ENCODE assay signal across 8 mouse cellular contexts in the genomic region with DNA sequence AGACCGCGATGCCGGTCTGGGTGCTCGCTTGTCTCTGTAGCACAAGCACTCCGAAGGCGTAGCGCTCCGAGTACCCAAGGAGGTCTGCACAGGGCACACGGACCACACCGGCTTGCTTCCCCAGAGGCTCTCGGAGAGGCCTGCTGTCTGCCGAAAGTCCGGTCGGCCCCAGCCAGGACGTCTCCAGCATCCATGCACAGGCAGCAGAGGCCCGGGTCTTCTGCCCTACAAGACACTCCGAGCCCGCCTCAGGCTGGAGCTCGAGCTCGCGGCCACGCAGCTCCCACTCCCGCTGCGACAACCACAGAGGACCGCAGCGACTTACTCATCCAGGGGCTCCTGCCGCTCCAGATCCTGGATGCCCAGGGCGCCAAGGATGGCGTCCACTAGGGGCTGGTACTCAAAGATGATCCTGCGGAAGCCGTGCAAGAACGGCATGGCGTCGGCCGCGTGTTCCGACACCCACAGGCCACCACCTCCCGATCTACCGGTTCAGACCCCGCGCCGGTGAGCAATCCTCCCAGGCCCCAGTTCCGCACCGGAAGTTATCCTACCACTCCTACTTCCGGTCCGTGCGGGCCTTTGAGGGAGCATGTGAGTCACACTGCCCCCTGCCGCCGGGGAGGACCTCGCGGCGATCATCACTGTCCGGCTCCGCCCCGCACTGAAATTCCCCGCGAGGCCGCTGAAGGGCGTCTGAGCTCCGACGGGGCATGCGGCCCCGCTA. TPM values are rescaled to one million over a fixed set of nuclear protein-coding genes. Genes with fewer than 3 reads are reported as not detected.
DNase-seq lines count a peak whose midpoint lies in the region; ATAC-seq and TF ChIP-seq lines count a peak whose summit lies in the region.

No protein-coding gene starts in this region.

- under 1% methylated on average over 63 of the region's 63 CpGs for WGBS in cerebellum, adult 2 months
- under 1% methylated on average over 63 of the region's 63 CpGs for WGBS in hindbrain, embryonic 10.5 days
- under 1% methylated on average over 63 of the region's 63 CpGs for WGBS in lung, postnatal 0 days

- no peak; the same call in 1 of the 2 replicates for TF ChIP-seq RAD21 in MEL (IDR thresholded peaks at IDR 0.05; ENCODE audit: low read depth, low read length)

- H3K27ac ChIP-seq in MEL (ENCODE audit: control insufficient read depth, low read depth, low read length): peak overlapping the region; percentile 40
- H3K27ac ChIP-seq in cerebellum, adult 2 months (ENCODE audit: insufficient read depth, low read length): peak overlapping the region; percentile 10; the same call in 1 of the 2 replicates
- H3K27ac ChIP-seq in hindbrain, embryonic 10.5 days: peak overlapping the region; percentile 89
- peak overlapping the region; percentile 77 for H3K27ac ChIP-seq in lung, postnatal 0 days (ENCODE audit: low read length)

- no peaks in the 10 kb centered on the region for H3K9me3 ChIP-seq in MEL (replicated peaks; ENCODE audit: insufficient read depth, low read length)
- no peaks in the 10 kb centered on the region for H3K9me3 ChIP-seq in hindbrain, embryonic 10.5 days
- H3K9me3 ChIP-seq in lung, postnatal 0 days (ENCODE audit: low read length): no peaks in the 10 kb centered on the region

- peaks cover 0 to 13% of the 10 kb centered on the region in 2 experiments; a peak in 2 of 4 replicates for H3K36me3 ChIP-seq in MEL (ENCODE audit: control insufficient read depth in 1 of 2, insufficient read depth in 2 of 2, low read length in 2 of 2)
- H3K36me3 ChIP-seq in hindbrain, embryonic 10.5 days: peaks cover 40% of the 10 kb centered on the region
- H3K36me3 ChIP-seq in lung, postnatal 0 days (ENCODE audit: insufficient read depth, low read length): peaks cover 25% of the 10 kb centered on the region

- peak; percentile 96 for DNase-seq in MEL (ENCODE audit: low read depth, low spot score)
- peak; percentile 91 to 96 for DNase-seq in cerebellum, adult 2 months
- peak; percentile 97 for DNase-seq in forelimb bud, embryonic 11.5 days (ENCODE audit: low read depth, low spot score)
- DNase-seq in hindbrain, embryonic 10.5 days (ENCODE audit: low spot score): peak; percentile 95
- DNase-seq in layer of hippocampus, adult 9-11 months: peak; percentile 91
- peak; percentile 96 for DNase-seq in lung, postnatal 0 days (ENCODE audit: low spot score)
- DNase-seq in ovary, postnatal 14 days (ENCODE audit: low spot score): peak; percentile 98
- DNase-seq in thymus, postnatal 14 days: peak; percentile 95

- TF ChIP-seq POLR2A in MEL (IDR thresholded peaks at IDR 0.05; ENCODE audit: control insufficient read depth in 1 of 2, insufficient read depth in 1 of 2, low read depth in 1 of 2, low read length in 2 of 2, poor library complexity in 1 of 2): peak; percentile 79 to 85
- TF ChIP-seq POLR2A in cerebellum, adult 2 months (IDR thresholded peaks at IDR 0.05; ENCODE audit: borderline replicate concordance, insufficient read depth, low read length): peak; percentile 65

- peaks cover 21% of the 10 kb centered on the region for H3K79me2 ChIP-seq in MEL (ENCODE audit: control insufficient read depth, insufficient read depth, low read length, poor library complexity)

- peak overlapping the region; percentile 92 for H3K9ac ChIP-seq in MEL (ENCODE audit: control insufficient read depth, low read depth, low read length, poor library complexity, severe bottlenecking)
- peak overlapping the region; percentile 85 for H3K9ac ChIP-seq in lung, postnatal 0 days (replicated peaks; ENCODE audit: low read depth)

- peak; percentile 91 for ATAC-seq in lung, postnatal 0 days

- no peak; a peak in 1 of 4 replicates for TF ChIP-seq EP300 in MEL (IDR thresholded peaks at IDR 0.05; ENCODE audit: low read depth in 1 of 2, low read length in 2 of 2)
- peak; percentile 26; the same call in 1 of the 2 replicates for TF ChIP-seq EP300 in lung, postnatal 0 days (IDR thresholded peaks at IDR 0.05)

- no peaks in the 10 kb centered on the region for H3K27me3 ChIP-seq in MEL (ENCODE audit: control insufficient read depth in 1 of 2, insufficient read depth in 2 of 2, low read length in 2 of 2)
- H3K27me3 ChIP-seq in cerebellum, adult 2 months (ENCODE audit: control insufficient read depth, insufficient read depth, low read length): no peaks in the 10 kb centered on the region
- no peaks in the 10 kb centered on the region for H3K27me3 ChIP-seq in hindbrain, embryonic 10.5 days (ENCODE audit: insufficient read depth, poor library complexity, severe bottlenecking)
- H3K27me3 ChIP-seq in lung, postnatal 0 days (replicated peaks; ENCODE audit: insufficient read depth, low read length): no peaks in the 10 kb centered on the region

- H3K4me2 ChIP-seq in lung, postnatal 0 days (replicated peaks; ENCODE audit: low read depth, low read length): peak overlapping the region; percentile 84

- H3K4me1 ChIP-seq in MEL (ENCODE audit: control insufficient read depth in 1 of 2, insufficient read depth in 2 of 2, low read length in 2 of 2): peaks cover 2 to 16% of the 10 kb centered on the region in 2 experiments; a peak in 3 of 4 replicates
- H3K4me1 ChIP-seq in cerebellum, adult 2 months (ENCODE audit: control insufficient read depth, insufficient read depth, low read length): peaks cover 7% of the 10 kb centered on the region
- H3K4me1 ChIP-seq in hindbrain, embryonic 10.5 days (replicated peaks): peaks cover 48% of the 10 kb centered on the region
- H3K4me1 ChIP-seq in lung, postnatal 0 days (ENCODE audit: insufficient read depth, low read depth, low read length): peaks cover 7% of the 10 kb centered on the region

- peak overlapping the region; percentile 70 to 97 for H3K4me3 ChIP-seq in MEL (ENCODE audit: control insufficient read depth in 1 of 2, insufficient read depth in 1 of 2, low read depth in 2 of 2, low read length in 2 of 2)
- H3K4me3 ChIP-seq in cerebellum, adult 2 months (replicated peaks; ENCODE audit: insufficient read depth, low read depth, low read length): peak overlapping the region; percentile 83
- H3K4me3 ChIP-seq in hindbrain, embryonic 10.5 days: peak overlapping the region; percentile 100
- peak overlapping the region; percentile 93 for H3K4me3 ChIP-seq in lung, postnatal 0 days (ENCODE audit: low read depth, low read length)

- TF ChIP-seq CTCF in MEL (IDR thresholded peaks at IDR 0.05 in 2 of 3, conservative IDR thresholded peaks at IDR 0.05 in 1 of 3; ENCODE audit: control insufficient read depth in 1 of 3, insufficient read depth in 1 of 3, low read depth in 2 of 3, low read length in 3 of 3, poor library complexity in 1 of 3, severe bottlenecking in 1 of 3): peak; percentile 63 to 97 (median 95)
- TF ChIP-seq CTCF in cerebellum, adult 2 months (IDR thresholded peaks at IDR 0.05; ENCODE audit: borderline replicate concordance, insufficient read depth, low read depth, low read length): peak; percentile 86
- TF ChIP-seq CTCF in lung, postnatal 0 days (IDR thresholded peaks at IDR 0.05): peak; percentile 95

TF ChIP-seq in MEL, 35 proteins besides CTCF, POLR2A, EP300 and RAD21 (continues in another document):
- no peak for TF ChIP-seq ZKSCAN1 (IDR thresholded peaks at IDR 0.05; ENCODE audit: low read depth, low read length)
- peak; percentile 65 for TF ChIP-seq NELFE (IDR thresholded peaks at IDR 0.05; ENCODE audit: low read depth, low read length)
- TF ChIP-seq MXI1 (IDR thresholded peaks at IDR 0.05; ENCODE audit: low read depth, low read length): peak; percentile 33; the same call in 1 of the 2 replicates
- TF ChIP-seq MAZ (IDR thresholded peaks at IDR 0.05; ENCODE audit: low read depth, low read length): peak; percentile 46; the same call in 1 of the 2 replicates
- TF ChIP-seq NRF1 (IDR thresholded peaks at IDR 0.05; ENCODE audit: insufficient read depth, low read depth, low read length, poor library complexity, severe bottlenecking): no peak
- TF ChIP-seq GABPA (IDR thresholded peaks at IDR 0.05; ENCODE audit: low read depth, low read length): peak; percentile 68; the same call in 1 of the 2 replicates
- no peak for TF ChIP-seq ETS1 (IDR thresholded peaks at IDR 0.05; ENCODE audit: low read depth, low read length)
- TF ChIP-seq KAT2A (conservative IDR thresholded peaks at IDR 0.05; ENCODE audit: low read depth, low read length): no peak; the same call in 1 of the 2 replicates
- 0 out of 2 replicates have a peak, but pooled peaks have one; percentile 4 for TF ChIP-seq RCOR1 (IDR thresholded peaks at IDR 0.05; ENCODE audit: low read depth, low read length)

RNA-seq across cellular contexts. Expression of a gene that starts 2.2 kb away (rescaled TPM):
- 38.5 and 50.1 TPM in 2 replicates for total RNA-seq in MEL (2012; rRNA removed)
- polyA plus RNA-seq in MEL (2012; ENCODE audit: insufficient read depth in 1 of 2, insufficient read length in 2 of 2, low read depth in 1 of 2, low replicate concordance in 2 of 2, missing spikeins in 1 of 2): 10 to 100 TPM in 1 of 2 experiments, not detected in 1; 54.6 TPM
- polyA plus RNA-seq in cerebellum, adult 2 months (2012; rRNA removed): 46.6 and 52.6 TPM in 2 replicates
- polyA plus RNA-seq in hindbrain, embryonic 10.5 days (2016; fragmentation: Nextera tagmentation; extraction: Ambion mirVana): 46.1 and 46.5 TPM in 2 replicates
- polyA plus RNA-seq in lung, postnatal 0 days (2015; fragmentation: Nextera tagmentation; extraction: Ambion mirVana): 24.9 and 26.1 TPM in 2 replicates

RNA-seq across cellular contexts. Expression of a gene that starts 6.9 kb away (rescaled TPM):
- not detected in 2 replicates for total RNA-seq in MEL (2012; rRNA removed)
- polyA plus RNA-seq in MEL (2012; ENCODE audit: insufficient read depth in 1 of 2, insufficient read length in 2 of 2, low read depth in 1 of 2, low replicate concordance in 2 of 2, missing spikeins in 1 of 2): not detected
- polyA plus RNA-seq in cerebellum, adult 2 months (2012; rRNA removed): 1.7 and 2.1 TPM in 2 replicates
- 40.6 and 43.3 TPM in 2 replicates for polyA plus RNA-seq in hindbrain, embryonic 10.5 days (2016; fragmentation: Nextera tagmentation; extraction: Ambion mirVana)
- polyA plus RNA-seq in lung, postnatal 0 days (2015; fragmentation: Nextera tagmentation; extraction: Ambion mirVana): 2.9 and 4.3 TPM in 2 replicates

RNA-seq across cellular contexts. Expression of a gene that starts 20.3 kb away (rescaled TPM):
- total RNA-seq in MEL (2012; rRNA removed): 66.3 and 83.2 TPM in 2 replicates
- 10 to 100 TPM in 1 of 2 experiments, not detected in 1; 58.9 TPM for polyA plus RNA-seq in MEL (2012; ENCODE audit: insufficient read depth in 1 of 2, insufficient read length in 2 of 2, low read depth in 1 of 2, low replicate concordance in 2 of 2, missing spikeins in 1 of 2)
- 37.1 and 37.8 TPM in 2 replicates for polyA plus RNA-seq in cerebellum, adult 2 months (2012; rRNA removed)
- polyA plus RNA-seq in hindbrain, embryonic 10.5 days (2016; fragmentation: Nextera tagmentation; extraction: Ambion mirVana): 125 and 134 TPM in 2 replicates
- 49.4 and 50.7 TPM in 2 replicates for polyA plus RNA-seq in lung, postnatal 0 days (2015; fragmentation: Nextera tagmentation; extraction: Ambion mirVana)

RNA-seq across cellular contexts. Expression of a gene that starts 24.5 kb away (rescaled TPM):
- total RNA-seq in MEL (2012; rRNA removed): 0.50 TPM in 1 of 2 replicates, not detected in the other
- polyA plus RNA-seq in MEL (2012; ENCODE audit: insufficient read depth in 1 of 2, insufficient read length in 2 of 2, low read depth in 1 of 2, low replicate concordance in 2 of 2, missing spikeins in 1 of 2): 1 to 10 TPM in 1 of 2 experiments, not detected in 1; 1.8 TPM
- 3.8 and 4.7 TPM in 2 replicates for polyA plus RNA-seq in cerebellum, adult 2 months (2012; rRNA removed)
- 3.1 and 3.4 TPM in 2 replicates for polyA plus RNA-seq in hindbrain, embryonic 10.5 days (2016; fragmentation: Nextera tagmentation; extraction: Ambion mirVana)
- polyA plus RNA-seq in lung, postnatal 0 days (2015; fragmentation: Nextera tagmentation; extraction: Ambion mirVana): 0.47 and 0.94 TPM in 2 replicates

Comparison
In these comparisons a context has a peak if more than half of its experiments do, and no peak if none do; other contexts are left out.
1. Peak in every context shown above with its lines: DNase-seq, ATAC-seq, H3K4me3 ChIP-seq and H3K27ac ChIP-seq.
2. H3K27ac ChIP-seq: peak in every context shown above with its lines; median percentile 89 in hindbrain, embryonic 10.5 days; 77 in lung, postnatal 0 days; 40 in MEL; 10 in cerebellum, adult 2 months.